Mouse (Mus musculus) limb, embryonic 14.5 days (tissue): ENCODE data around the gene Astn2. TPM values are rescaled to one million over a fixed set of nuclear protein-coding genes. Genes with fewer than 3 reads are reported as not detected.

Experiments used
- ATAC-seq: fragments of 200-750 bp; cut with Nextera tagmentation; 2 replicates; pipeline ENCODE4 v1.8.0; 2017; ENCODE audit warnings: low read depth, moderate number of reproducible peaks, moderate TSS enrichment; ENCODE audit not compliant: low FRiP score
- DNase-seq: peaks from one replicate; pipeline ENCODE4 v3.0.0-alpha.2; 2015; ENCODE audit warnings: low spot score
- H3K27ac ChIP-seq: fragments of 300-500 bp; sonication (generic); replicated peaks from 2 replicates; pipeline ENCODE4 v1.5.1; 2014; ENCODE audit warnings: low read depth, mild to moderate bottlenecking, low read length, moderate library complexity, mixed read lengths
- H3K27me3 ChIP-seq: fragments of 300-500 bp; sonication (generic); 2 replicates; pipeline ENCODE4 v1.6.1; 2014; ENCODE audit warnings: low read length, mixed read lengths; ENCODE audit not compliant: control insufficient read depth, insufficient read depth
- H3K36me3 ChIP-seq: fragments of 300-500 bp; sonication (generic); 2 replicates; pipeline ENCODE4 v1.6.1; 2014; ENCODE audit warnings: mild to moderate bottlenecking, low read length, moderate library complexity, mixed read lengths; ENCODE audit not compliant: control insufficient read depth, insufficient read depth
- H3K4me1 ChIP-seq: fragments of 300-500 bp; sonication (generic); 2 replicates; pipeline ENCODE4 v1.6.1; 2014; ENCODE audit warnings: antibody characterized with exemption, low read length, mixed read lengths; ENCODE audit not compliant: control insufficient read depth, insufficient read depth
- H3K4me2 ChIP-seq: fragments of 300-500 bp; sonication (generic); replicated peaks from 2 replicates; pipeline ENCODE4 v1.6.1; 2014; ENCODE audit warnings: low read depth, mild to moderate bottlenecking, low read length, moderate library complexity; ENCODE audit not compliant: severe bottlenecking
- H3K4me3 ChIP-seq: fragments of 300-500 bp; sonication (generic); replicated peaks from 2 replicates; pipeline ENCODE4 v1.5.1; 2014; ENCODE audit warnings: low read length
- H3K9ac ChIP-seq: fragments of 300-500 bp; sonication (generic); 2 replicates; pipeline ENCODE4 v1.6.1; 2014; ENCODE audit warnings: mild to moderate bottlenecking, low read depth, low read length, moderate library complexity; ENCODE audit not compliant: severe bottlenecking
- H3K9me3 ChIP-seq: fragments of 300-500 bp; sonication (generic); 2 replicates; pipeline ENCODE4 v1.6.1; 2016; ENCODE audit warnings: low read length; ENCODE audit not compliant: control insufficient read depth
- POLR2A ChIP-seq: fragments of 200-500 bp; IDR thresholded peaks from 2 replicates; pipeline ENCODE4 v1.8.0; 2012; ENCODE audit warnings: inconsistent platforms, mild to moderate bottlenecking, moderate library complexity, borderline replicate concordance; ENCODE audit not compliant: insufficient read depth, insufficient read length; ENCODE audit errors: extremely low read depth
- WGBS: fragments of 180-500 bp; shearing (Covaris S2); extraction: QIAGEN DNeasy Blood & Tissue Kit; methylation state at CpG from one replicate; pipeline ENCODE4 v1.1.7; 2014; 5-methylcytosine and 5-hydroxymethylcytosine counted together
- polyA plus RNA-seq, 2 experiments: library from polyadenylated mRNA; depleted of rRNA in 1 of 2; stranded (reverse) in 1 of 2; unstranded in 1 of 2; fragments of >200 nt; fragmentation: Nextera tagmentation in 1 of 2; extraction: Ambion mirVana in 1 of 2; gene quantifications; 2 replicates each; pipeline versions ENCODE4 v1.2.1 to v1.2.3; 2012 to 2014

Gene Astn2
- polyA plus RNA-seq, 2 experiments, result 1.6 to 8.7 TPM

DNA sequence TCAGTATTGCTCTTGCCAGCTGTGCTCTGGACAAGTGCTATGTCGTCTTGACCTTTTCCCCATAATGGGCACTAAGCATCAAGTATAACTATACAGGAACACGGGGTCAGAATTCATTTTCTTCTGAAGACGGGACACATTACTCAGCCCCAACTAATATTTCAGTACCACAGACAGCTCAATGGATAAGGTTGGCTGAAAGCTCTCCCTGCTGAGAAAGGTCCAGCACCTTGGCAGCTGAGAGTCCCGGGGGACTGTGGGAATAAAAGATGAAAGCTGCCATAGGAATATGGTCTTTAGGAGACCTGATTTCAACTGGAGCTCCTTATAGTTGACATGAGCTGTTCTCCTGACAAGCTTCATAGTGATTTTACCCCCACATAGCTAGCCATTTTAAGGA lies 421.5 kb downstream of the Astn2 start:
- H3K27ac ChIP-seq, result no peak overlapping the region
- H3K36me3 ChIP-seq, result no peaks in the 10 kb centered on the region
- no peaks in the 10 kb centered on the region for H3K9me3 ChIP-seq
- H3K4me2 ChIP-seq, result no peak overlapping the region
- no peak for ATAC-seq
- H3K4me1 ChIP-seq, result no peaks in the 10 kb centered on the region
- peak; percentile 61 for DNase-seq
- 52% methylated on average over 4 of the region's 4 CpGs for WGBS
- TF ChIP-seq POLR2A, result no peak
- no peaks in the 10 kb centered on the region for H3K27me3 ChIP-seq
- no peak overlapping the region for H3K9ac ChIP-seq
- H3K4me3 ChIP-seq, result no peak overlapping the region

GRCm38 (mm10) chr4:65976251-65976650 lies 428.2 kb downstream of the Astn2 start:
- H3K27me3 ChIP-seq, result no peaks in the 10 kb centered on the region
- no peak overlapping the region for H3K4me2 ChIP-seq
- no peak overlapping the region for H3K27ac ChIP-seq
- no peaks in the 10 kb centered on the region for H3K9me3 ChIP-seq
- WGBS, result 80% methylated on average over 3 of the region's 3 CpGs
- DNase-seq, result no peak
- no peak overlapping the region for H3K9ac ChIP-seq
- no peak for TF ChIP-seq POLR2A
- no peaks in the 10 kb centered on the region for H3K36me3 ChIP-seq
- no peak for ATAC-seq
- H3K4me3 ChIP-seq, result no peak overlapping the region
- H3K4me1 ChIP-seq, result no peaks in the 10 kb centered on the region

DNA sequence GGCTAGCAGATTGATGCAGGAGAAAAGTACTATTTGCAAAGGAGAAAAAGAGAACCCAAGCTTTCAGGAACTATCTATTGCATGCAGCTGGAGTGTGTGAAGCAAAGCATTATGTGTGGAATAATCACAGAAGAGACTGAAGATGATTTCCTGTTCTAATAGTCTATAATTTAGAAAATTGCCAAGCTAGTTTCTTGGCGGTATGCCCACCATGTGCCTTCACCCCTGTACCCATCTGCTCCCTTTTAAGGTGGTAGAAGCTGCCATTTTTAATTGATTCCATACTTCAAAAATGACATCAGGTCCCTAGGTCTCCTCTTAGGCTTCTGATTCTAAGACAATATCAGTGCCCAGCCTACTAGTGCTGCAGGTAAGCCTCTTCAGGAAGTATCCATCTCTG lies 432.0 kb downstream of the Astn2 start:
- Histone ChIP-seq H3K36me3 (no peaks in the 10 kb centered on the region), H3K27ac (no peak overlapping the region), H3K4me1 (no peaks in the 10 kb centered on the region), H3K27me3 (no peaks in the 10 kb centered on the region), H3K4me3 (no peak overlapping the region), H3K9ac (no peak overlapping the region), H3K4me2 (no peak overlapping the region), H3K9me3 (no peaks in the 10 kb centered on the region)
- ATAC-seq (no peak), DNase-seq (no peak)
- TF ChIP-seq POLR2A, result no peak
- WGBS, result 67% methylated on average over 1 of the region's 1 CpGs

DNA sequence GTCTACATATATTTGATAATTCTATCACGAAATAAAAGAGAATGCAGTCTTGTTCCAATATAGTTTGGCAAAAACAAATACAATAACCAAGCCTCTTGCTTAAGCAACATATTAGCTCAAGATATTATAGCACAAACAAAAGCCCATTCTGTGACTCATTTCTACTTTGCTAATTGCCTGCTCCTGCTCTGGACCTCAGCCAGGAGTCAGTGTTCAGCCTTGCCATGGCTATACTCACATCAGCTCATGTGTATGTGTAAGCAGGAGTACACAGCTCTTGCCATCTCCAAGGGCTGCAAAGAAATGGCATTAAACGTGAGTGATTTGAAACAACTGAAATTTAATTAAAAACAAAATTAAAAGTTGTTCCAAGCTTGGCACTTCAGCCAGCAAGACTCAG lies 435.1 kb downstream of the Astn2 start:
- no peaks in the 10 kb centered on the region for H3K27me3 ChIP-seq
- H3K27ac ChIP-seq, result no peak overlapping the region
- ATAC-seq (no peak), DNase-seq (no peak)
- no peaks in the 10 kb centered on the region for H3K9me3 ChIP-seq
- no peak overlapping the region for H3K4me2 ChIP-seq
- 56% methylated on average over 2 of the region's 2 CpGs for WGBS
- H3K9ac ChIP-seq, result no peak overlapping the region
- H3K4me1 ChIP-seq, result no peaks in the 10 kb centered on the region
- no peak overlapping the region for H3K4me3 ChIP-seq
- no peaks in the 10 kb centered on the region for H3K36me3 ChIP-seq
- no peak for TF ChIP-seq POLR2A

DNA sequence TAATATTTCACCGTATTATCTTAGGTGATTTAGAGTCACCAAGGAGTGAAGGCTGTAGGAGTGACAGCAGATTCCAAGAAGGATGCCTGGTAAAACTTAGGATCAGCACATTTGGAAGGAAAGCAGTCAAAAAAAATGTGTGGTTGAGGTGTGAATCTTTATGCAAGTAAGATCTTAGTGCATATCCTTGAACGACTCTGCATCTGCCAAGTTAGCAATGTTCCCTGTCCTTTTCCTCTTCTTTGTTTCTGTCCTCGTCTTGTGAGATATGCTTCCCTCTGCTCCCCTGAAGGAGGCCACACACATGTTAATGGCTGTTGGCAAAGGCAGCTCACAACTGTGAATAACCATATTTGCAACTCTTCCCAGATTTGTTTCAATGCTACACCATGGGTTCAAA lies 439.8 kb downstream of the Astn2 start:
- 71% methylated on average over 3 of the region's 3 CpGs for WGBS
- Histone ChIP-seq H3K9ac (no peak overlapping the region), H3K9me3 (no peaks in the 10 kb centered on the region), H3K27me3 (no peaks in the 10 kb centered on the region), H3K4me3 (no peak overlapping the region), H3K36me3 (no peaks in the 10 kb centered on the region), H3K4me1 (no peaks in the 10 kb centered on the region), H3K4me2 (no peak overlapping the region), H3K27ac (no peak overlapping the region)
- DNase-seq (no peak), ATAC-seq (no peak)
- TF ChIP-seq POLR2A, result no peak

- Histone ChIP-seq H3K27me3 (no peaks in the 10 kb centered on the region), H3K9ac (no peak overlapping the region), H3K4me3 (no peak overlapping the region), H3K9me3 (no peaks in the 10 kb centered on the region), H3K36me3 (no peaks in the 10 kb centered on the region), H3K4me2 (no peak overlapping the region), H3K27ac (no peak overlapping the region), H3K4me1 (no peaks in the 10 kb centered on the region)
- WGBS, result 79% methylated on average over 5 of the region's 5 CpGs
- ATAC-seq (peak; percentile 55; the same call in 1 of the 2 replicates), DNase-seq (no peak)
- TF ChIP-seq POLR2A, result no peak
Observed at GRCm38 (mm10) chr4:65959188-65959759, 445.1 kb downstream of the Astn2 start.
